Comparison of ENCODE assay signal across 28 mouse cellular contexts in genomic region chr3:118547551-118548210, GRCm38 (mm10). TPM values are rescaled to one million over a fixed set of nuclear protein-coding genes. Genes with fewer than 3 reads are reported as not detected.
DNase-seq lines count a peak whose midpoint lies in the region; TF ChIP-seq lines count a peak whose summit lies in the region.
"Had no signal": no experiment of that assay in that cellular context is flagged by ENCODE, and none has a peak within 500 bp of the region (broad histone marks: within the 10 kb centered on the region; RNA-seq: fewer than 3 reads in every experiment).

No protein-coding gene starts in this region.

- 32% methylated on average over 4 of the region's 4 CpGs for WGBS in limb, embryonic 10.5 days

- H3K36me3 ChIP-seq in limb, embryonic 10.5 days, result no peaks in the 10 kb centered on the region
- H3K36me3 ChIP-seq: embryonic facial prominence, embryonic 13.5 days; G1E; heart, embryonic 12.5 days; hindbrain, embryonic 13.5 days; midbrain, embryonic 15.5 days had no signal

- peaks cover 25% of the 10 kb centered on the region for H3K4me1 ChIP-seq in limb, embryonic 10.5 days
- H3K4me1 ChIP-seq: forebrain, embryonic 13.5 days; heart, embryonic 12.5 days; megakaryocyte, embryonic 14.5 days had no signal

- H3K27me3 ChIP-seq in limb, embryonic 10.5 days (ENCODE audit: low read depth, poor library complexity, severe bottlenecking), result no peaks in the 10 kb centered on the region
- H3K27me3 ChIP-seq: CH12.LX; forebrain, embryonic 13.5 days; heart, embryonic 12.5 days; hindbrain, embryonic 13.5 days; megakaryocyte, embryonic 14.5 days; midbrain, embryonic 15.5 days; Patski had no signal

- no peak for TF ChIP-seq CTCF in layer of hippocampus, adult 2 months (conservative IDR thresholded peaks at IDR 0.05)

- H3K9me3 ChIP-seq in limb, embryonic 10.5 days (replicated peaks), result no peaks in the 10 kb centered on the region
- H3K9me3 ChIP-seq: embryonic facial prominence, embryonic 13.5 days; forebrain, embryonic 13.5 days; heart, embryonic 12.5 days; hindbrain, embryonic 13.5 days; megakaryocyte, embryonic 14.5 days; midbrain, embryonic 15.5 days had no signal

- no peak overlapping the region for H3K4me3 ChIP-seq in layer of hippocampus, adult 2 months
- peak overlapping the region; percentile 15; the same call in 1 of the 2 replicates for H3K4me3 ChIP-seq in limb, embryonic 10.5 days
- H3K4me3 ChIP-seq: embryonic facial prominence, embryonic 13.5 days; forebrain, embryonic 13.5 days; heart, embryonic 12.5 days; hindbrain, embryonic 13.5 days; megakaryocyte, embryonic 14.5 days; midbrain, embryonic 15.5 days; myocyte had no signal

- peak overlapping the region; percentile 47 for H3K27ac ChIP-seq in layer of hippocampus, adult 2 months
- peak overlapping the region; percentile 53 for H3K27ac ChIP-seq in limb, embryonic 10.5 days
- H3K27ac ChIP-seq: embryonic facial prominence, embryonic 13.5 days; forebrain, embryonic 13.5 days; hindbrain, embryonic 13.5 days; midbrain, embryonic 15.5 days; stomach, postnatal 0 days had no signal

- DNase-seq in layer of hippocampus, adult 2 months (ENCODE audit: low spot score in 2 of 2), result no peak
- no peak for DNase-seq in layer of hippocampus, adult 8-10 months (ENCODE audit: low spot score in 2 of 2)
- DNase-seq in embryo, embryonic 10 days (ENCODE audit: low spot score), result peak; percentile 65
- peak; percentile 42 for DNase-seq in embryo, embryonic 9.5 days (ENCODE audit: extremely low spot score)
- DNase-seq in limb, embryonic 10.5 days (ENCODE audit: low spot score), result no peak
- no peak for DNase-seq in thymus, adult 18-20 months
- DNase-seq in kidney, adult 18-20 months, result no peak
- DNase-seq in thymus, postnatal 4 days, result no peak
- DNase-seq: B cell, adult 2 months; cerebellum, adult 11-12 months; cerebellum, postnatal 10 days; gastrocnemius, postnatal 25 days; heart, adult 18-20 months; heart, postnatal 10 days; kidney, adult 8-10 months; kidney, postnatal 14 days; liver, postnatal 0 days had no signal

RNA-seq across cellular contexts. Expression of gene Dpyd, which starts 14.2 kb away (rescaled TPM):
- 10 to 100 TPM; 17.9 to 18.7 TPM for total RNA-seq in layer of hippocampus, adult 2 months (2021)
- total RNA-seq in layer of hippocampus, adult 8-10 months (2022), result 10 to 100 TPM; 12.3 to 16.7 (median 15.2) TPM
- 8.8 and 10.9 TPM in 2 replicates for polyA plus RNA-seq in limb, embryonic 10.5 days (2016; fragmentation: Nextera tagmentation; extraction: Ambion mirVana)
- total RNA-seq: CH12.LX had no signal
- polyA plus RNA-seq: G1E had no signal

Comparison
In these comparisons a context has a peak if more than half of its experiments do, and no peak if none do; other contexts are left out.
1. DNase-seq: peak in embryo, embryonic 10 days (single experiment) and embryo, embryonic 9.5 days (single experiment); none in layer of hippocampus, adult 2 months (0 of 2), layer of hippocampus, adult 8-10 months (0 of 2), limb, embryonic 10.5 days (single experiment), thymus, adult 18-20 months (0 of 2), kidney, adult 18-20 months (single experiment) and thymus, postnatal 4 days (single experiment).